Mouse (Mus musculus): ENCODE measurements around the gene Med17. TPM values are rescaled to one million over a fixed set of nuclear protein-coding genes. Genes with fewer than 3 reads are reported as not detected.

Med17 gene
- polyA plus RNA-seq, 1 experiment, result not detected

DNA sequence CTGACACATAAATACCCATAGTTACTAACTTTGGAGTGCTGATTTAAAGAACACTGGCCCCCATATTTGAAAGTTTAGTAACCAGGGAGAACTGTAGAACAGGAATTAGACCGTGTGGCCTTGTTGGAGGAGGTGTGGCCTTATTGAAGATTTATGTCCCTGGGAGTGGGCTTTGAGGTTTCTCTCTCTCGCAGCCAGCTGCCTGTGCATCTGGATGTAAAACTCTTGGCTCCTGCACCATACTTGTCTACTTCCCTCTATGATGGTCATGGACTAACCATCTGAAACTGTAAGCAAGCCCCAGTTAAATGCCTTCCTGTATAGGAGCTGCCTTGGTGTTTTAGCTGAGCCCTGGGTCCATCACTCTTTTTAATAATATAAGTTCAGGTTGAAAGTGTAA lies 18.7 kb upstream of the Med17 start:
- H3K4me1 ChIP-seq (ENCODE audit: control insufficient read depth, insufficient read depth, low read length), result peaks cover 4% of the 10 kb centered on the region; the same call in 1 of the 2 replicates
- H3K4me3 ChIP-seq (ENCODE audit: insufficient read depth, low read depth, low read length), result no peak overlapping the region
- 71% methylated on average over 2 of the region's 2 CpGs for WGBS
- H3K27ac ChIP-seq (ENCODE audit: insufficient read depth, low read depth, low read length), result no peak overlapping the region
- TF ChIP-seq CTCF (IDR thresholded peaks at IDR 0.05; ENCODE audit: insufficient read depth, low read depth, low read length), result no peak
- no peak for TF ChIP-seq POLR2A (IDR thresholded peaks at IDR 0.05; ENCODE audit: insufficient read depth, low read depth, low read length)

DNA sequence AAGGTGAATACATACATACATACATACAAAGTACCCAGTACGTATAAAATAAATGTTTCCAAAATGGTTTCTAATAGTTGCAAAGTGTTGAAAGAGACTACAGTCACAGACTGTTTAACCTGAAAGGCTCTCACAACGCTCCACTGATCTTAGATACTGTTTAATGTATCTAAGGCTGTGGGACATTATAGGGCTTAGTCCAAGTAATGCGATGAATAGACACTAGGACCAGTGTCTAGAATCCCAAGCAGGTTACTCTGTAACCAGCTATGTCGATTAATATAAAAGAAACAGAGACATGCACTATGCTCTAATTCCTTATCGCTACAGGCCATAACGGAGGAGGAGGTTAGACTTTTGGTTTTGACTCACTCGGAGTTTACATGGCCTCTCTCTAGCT lies 17.4 kb upstream of the Med17 start:
- 80% methylated on average over 7 of the region's 7 CpGs for WGBS
- TF ChIP-seq POLR2A (IDR thresholded peaks at IDR 0.05; ENCODE audit: insufficient read depth, low read depth, low read length) (no peak), CTCF (IDR thresholded peaks at IDR 0.05; ENCODE audit: insufficient read depth, low read depth, low read length) (no peak)
- H3K4me1 ChIP-seq (ENCODE audit: control insufficient read depth, insufficient read depth, low read length), result peaks cover 4% of the 10 kb centered on the region; the same call in 1 of the 2 replicates

DNA sequence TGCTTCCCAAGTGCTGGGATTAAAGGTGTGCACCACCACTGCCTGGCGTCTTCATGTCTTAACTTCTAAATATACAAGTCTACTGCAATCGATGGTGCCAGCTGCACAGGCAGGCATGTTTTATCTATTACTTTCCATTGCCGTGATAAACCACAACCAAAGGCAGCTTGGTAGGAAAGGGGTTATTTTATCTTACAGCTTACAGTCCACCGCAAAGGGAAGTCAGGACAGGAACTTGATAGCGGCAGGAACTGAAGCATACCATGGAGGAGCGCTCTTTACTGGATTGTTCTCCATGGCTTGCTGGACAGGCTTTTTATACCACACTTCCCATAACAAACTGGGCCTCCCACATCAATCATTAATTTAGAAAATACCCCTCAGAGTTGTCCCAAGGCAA lies 9.5 kb upstream of the Med17 start:
- WGBS, result 92% methylated on average over 6 of the region's 6 CpGs
- no peak for TF ChIP-seq CTCF (IDR thresholded peaks at IDR 0.05; ENCODE audit: insufficient read depth, low read depth, low read length)
- no peak for TF ChIP-seq POLR2A (IDR thresholded peaks at IDR 0.05; ENCODE audit: insufficient read depth, low read depth, low read length)
- no peaks in the 10 kb centered on the region for H3K4me1 ChIP-seq (ENCODE audit: control insufficient read depth, insufficient read depth, low read length)
- no peak overlapping the region for H3K27ac ChIP-seq (ENCODE audit: insufficient read depth, low read depth, low read length)
- no peak overlapping the region for H3K4me3 ChIP-seq (ENCODE audit: insufficient read depth, low read depth, low read length)

More for the DNA sequence above, 17.4 kb upstream of the Med17 start:
- no peak overlapping the region for H3K27ac ChIP-seq (ENCODE audit: insufficient read depth, low read depth, low read length)
- H3K4me3 ChIP-seq (ENCODE audit: insufficient read depth, low read depth, low read length), result no peak overlapping the region

DNA sequence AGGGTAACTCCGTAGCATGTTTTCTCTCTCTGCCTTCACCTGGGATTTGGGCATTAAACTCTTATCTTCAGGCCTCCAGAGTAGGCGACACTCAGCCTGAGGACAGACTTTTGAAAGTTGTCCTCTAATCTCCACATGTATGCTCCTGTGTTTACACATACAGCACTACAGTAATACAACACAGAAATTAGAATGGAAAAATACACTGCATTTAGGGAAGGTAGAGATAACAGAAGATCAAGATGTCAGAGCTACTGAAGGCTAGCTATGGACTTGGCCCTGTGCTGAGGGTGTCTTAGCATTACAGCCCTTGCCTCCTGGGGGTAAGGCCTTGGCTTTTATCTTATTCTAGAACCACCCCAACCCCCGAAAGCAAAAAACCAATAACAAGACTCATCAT lies 8.7 kb upstream of the Med17 start:
- WGBS, result 98% methylated on average over 3 of the region's 3 CpGs
- no peak overlapping the region for H3K4me3 ChIP-seq (ENCODE audit: insufficient read depth, low read depth, low read length)

DNA sequence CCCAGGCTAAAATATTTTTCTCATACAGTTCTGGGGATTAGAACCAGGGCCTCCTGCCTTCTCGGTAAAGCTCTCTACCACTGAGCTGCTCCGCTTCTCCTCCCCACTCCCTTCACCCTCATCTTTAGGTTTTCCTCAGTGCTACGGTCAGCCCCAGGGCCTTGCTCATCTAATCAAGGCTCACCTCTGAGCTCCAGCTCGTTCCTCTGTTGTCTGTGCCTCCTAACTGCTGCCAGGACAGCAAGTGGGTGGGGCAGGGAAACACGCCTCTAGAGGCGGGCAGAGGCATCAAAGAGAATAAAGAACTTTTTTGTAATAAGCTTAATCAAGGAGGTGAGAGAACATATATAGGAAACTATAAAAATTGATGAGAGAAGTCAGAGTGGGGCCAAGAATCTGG lies 8.1 kb upstream of the Med17 start:
- Histone ChIP-seq H3K4me3 (ENCODE audit: insufficient read depth, low read depth, low read length) (no peak overlapping the region), H3K27ac (ENCODE audit: insufficient read depth, low read depth, low read length) (no peak overlapping the region), H3K4me1 (ENCODE audit: control insufficient read depth, insufficient read depth, low read length) (no peaks in the 10 kb centered on the region)
- WGBS, result 54% methylated on average over 6 of the region's 6 CpGs
- TF ChIP-seq CTCF (IDR thresholded peaks at IDR 0.05; ENCODE audit: insufficient read depth, low read depth, low read length) (no peak), POLR2A (IDR thresholded peaks at IDR 0.05; ENCODE audit: insufficient read depth, low read depth, low read length) (no peak)

More for the DNA sequence above, 8.7 kb upstream of the Med17 start:
- no peak overlapping the region for H3K27ac ChIP-seq (ENCODE audit: insufficient read depth, low read depth, low read length)
- no peak for TF ChIP-seq CTCF (IDR thresholded peaks at IDR 0.05; ENCODE audit: insufficient read depth, low read depth, low read length)
- TF ChIP-seq POLR2A (IDR thresholded peaks at IDR 0.05; ENCODE audit: insufficient read depth, low read depth, low read length), result no peak
- H3K4me1 ChIP-seq (ENCODE audit: control insufficient read depth, insufficient read depth, low read length), result no peaks in the 10 kb centered on the region

DNA sequence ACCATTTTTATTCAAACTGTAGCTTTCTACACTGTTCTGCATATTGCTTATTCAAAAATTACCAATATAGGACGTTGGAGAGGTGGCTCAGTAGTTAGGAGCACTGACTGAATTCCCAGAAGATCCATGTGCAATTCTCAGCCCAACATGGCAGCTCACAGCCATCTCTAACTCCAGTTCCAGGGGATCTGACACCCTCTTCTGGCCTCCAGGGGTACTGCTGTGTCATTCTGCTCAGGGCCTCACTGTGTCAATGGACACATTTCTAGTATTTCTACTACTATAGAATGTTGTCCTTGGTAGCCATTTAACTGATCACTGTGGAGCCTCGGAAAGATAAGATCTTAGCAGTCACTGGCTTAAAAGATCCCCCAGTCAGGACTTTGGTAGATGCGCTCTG lies 5.7 kb upstream of the Med17 start:
- no peak overlapping the region for H3K27ac ChIP-seq (ENCODE audit: insufficient read depth, low read depth, low read length)
- H3K4me3 ChIP-seq (ENCODE audit: insufficient read depth, low read depth, low read length), result no peak overlapping the region
- no peak for TF ChIP-seq POLR2A (IDR thresholded peaks at IDR 0.05; ENCODE audit: insufficient read depth, low read depth, low read length)
- TF ChIP-seq CTCF (IDR thresholded peaks at IDR 0.05; ENCODE audit: insufficient read depth, low read depth, low read length), result no peak
- 65% methylated on average over 3 of the region's 3 CpGs for WGBS
- no peaks in the 10 kb centered on the region for H3K4me1 ChIP-seq (ENCODE audit: control insufficient read depth, insufficient read depth, low read length)

DNA sequence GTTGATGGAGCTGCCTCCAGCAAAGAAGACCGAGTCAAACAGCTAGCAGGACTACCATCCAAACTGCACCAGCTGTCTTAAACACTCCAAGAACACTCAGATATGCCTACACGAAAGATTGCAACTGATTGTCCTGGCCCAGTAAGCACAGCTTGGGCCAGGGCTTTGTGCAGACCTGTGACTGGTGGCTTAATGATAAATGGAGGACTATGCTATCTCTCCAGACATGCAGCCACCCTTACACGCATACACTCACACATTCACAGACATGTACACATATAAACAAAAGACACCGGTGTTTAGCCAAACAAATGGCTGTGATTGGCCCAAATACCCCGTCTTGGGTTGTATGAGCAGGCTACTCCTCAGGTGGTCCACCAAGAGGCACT lies 754 bp upstream of the Med17 start:
- Histone ChIP-seq H3K4me3 (ENCODE audit: insufficient read depth, low read depth, low read length) (peak overlapping the region; percentile 86), H3K4me1 (ENCODE audit: control insufficient read depth, insufficient read depth, low read length) (no peaks in the 10 kb centered on the region), H3K27ac (ENCODE audit: insufficient read depth, low read depth, low read length) (no peak overlapping the region)
- WGBS, result 29% methylated on average over 5 of the region's 5 CpGs
- TF ChIP-seq POLR2A (IDR thresholded peaks at IDR 0.05; ENCODE audit: insufficient read depth, low read depth, low read length) (no peak), CTCF (IDR thresholded peaks at IDR 0.05; ENCODE audit: insufficient read depth, low read depth, low read length) (no peak)

DNA sequence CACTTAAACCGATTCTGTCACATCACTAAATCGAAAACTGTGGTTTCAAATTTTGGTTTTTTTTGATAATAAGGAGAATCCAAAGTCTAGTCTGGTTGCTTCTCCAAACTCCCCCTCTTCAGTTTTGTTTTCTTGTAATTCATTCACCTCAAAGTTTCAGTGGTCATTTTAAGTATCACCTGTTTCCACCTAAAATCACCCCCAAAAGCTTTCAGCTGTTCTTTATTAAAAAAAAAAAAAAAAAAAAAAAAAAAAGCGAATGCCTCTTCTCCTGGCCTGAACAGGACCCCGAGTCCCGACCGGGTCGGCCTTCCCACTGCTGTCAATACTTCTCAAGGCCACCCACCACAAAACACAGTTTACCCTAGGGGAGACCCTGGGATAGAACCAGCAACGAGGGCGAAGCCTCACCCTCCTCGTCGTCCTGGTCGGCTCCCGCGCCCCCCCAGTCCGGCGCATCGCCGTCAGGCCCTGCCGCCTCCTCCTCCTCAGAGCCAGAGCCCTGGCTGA lies 537 bp downstream of the Med17 start:
- TF ChIP-seq CTCF (IDR thresholded peaks at IDR 0.05; ENCODE audit: insufficient read depth, low read depth, low read length), result no peak

DNA sequence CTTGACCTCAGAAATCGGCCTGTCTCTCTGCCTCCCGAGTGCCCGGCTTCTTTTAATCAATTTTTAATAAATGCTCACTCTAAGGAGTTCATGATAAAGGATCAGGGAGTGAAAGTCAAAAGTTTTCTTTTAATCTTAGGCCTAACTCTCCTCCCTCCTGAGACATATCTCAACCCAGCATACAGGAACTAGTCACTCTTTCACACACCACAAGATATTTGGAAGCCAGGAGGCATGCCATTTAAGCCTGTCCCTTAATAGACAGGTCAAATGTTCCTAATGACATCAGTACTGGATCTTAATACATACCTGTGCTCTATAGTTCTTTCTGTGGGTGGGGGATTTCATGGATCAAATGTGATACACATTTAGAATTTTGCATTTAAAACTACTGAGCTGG lies 1.4 kb downstream of the Med17 start:
- no peak overlapping the region for H3K4me3 ChIP-seq (ENCODE audit: insufficient read depth, low read depth, low read length)
- no peak overlapping the region for H3K27ac ChIP-seq (ENCODE audit: insufficient read depth, low read depth, low read length)
- TF ChIP-seq POLR2A (IDR thresholded peaks at IDR 0.05; ENCODE audit: insufficient read depth, low read depth, low read length) (no peak), CTCF (IDR thresholded peaks at IDR 0.05; ENCODE audit: insufficient read depth, low read depth, low read length) (no peak)
- no peaks in the 10 kb centered on the region for H3K4me1 ChIP-seq (ENCODE audit: control insufficient read depth, insufficient read depth, low read length)
- WGBS, result 90% methylated on average over 3 of the region's 3 CpGs

More for the DNA sequence above, 537 bp downstream of the Med17 start:
- WGBS, result 8% methylated on average over 19 of the region's 19 CpGs
- Histone ChIP-seq H3K27ac (ENCODE audit: insufficient read depth, low read depth, low read length) (peak overlapping the region; percentile 63; the same call in 1 of the 2 replicates), H3K4me3 (ENCODE audit: insufficient read depth, low read depth, low read length) (peak overlapping the region; percentile 86), H3K4me1 (ENCODE audit: control insufficient read depth, insufficient read depth, low read length) (no peaks in the 10 kb centered on the region)

DNA sequence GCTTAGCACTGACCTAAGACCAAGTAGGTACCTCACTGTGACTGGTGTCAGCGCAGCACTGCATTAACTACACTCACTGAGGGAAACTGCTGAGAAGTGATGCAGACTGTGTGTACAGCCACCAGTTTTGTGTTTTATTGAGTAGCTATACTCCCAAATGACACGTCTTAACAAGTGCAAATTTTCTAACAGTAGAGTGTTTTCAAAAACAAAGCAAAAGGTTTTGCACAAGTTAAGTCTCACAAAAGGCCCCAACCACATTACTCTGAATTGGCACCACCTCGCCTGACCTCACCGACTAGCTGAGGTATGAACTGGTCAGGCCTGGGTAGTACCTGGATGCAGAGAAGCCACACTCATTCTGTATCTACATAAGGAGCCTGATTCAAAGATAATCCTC lies 2.9 kb downstream of the Med17 start:
- H3K27ac ChIP-seq (ENCODE audit: insufficient read depth, low read depth, low read length), result no peak overlapping the region
- 84% methylated on average over 4 of the region's 4 CpGs for whole genome bisulfite sequencing

More for the DNA sequence above, 2.9 kb downstream of the Med17 start:
- no peaks in the 10 kb centered on the region for H3K4me1 ChIP-seq (ENCODE audit: control insufficient read depth, insufficient read depth, low read length)
- TF ChIP-seq POLR2A (IDR thresholded peaks at IDR 0.05; ENCODE audit: insufficient read depth, low read depth, low read length) (no peak), CTCF (IDR thresholded peaks at IDR 0.05; ENCODE audit: insufficient read depth, low read depth, low read length) (no peak)
- no peak overlapping the region for H3K4me3 ChIP-seq (ENCODE audit: insufficient read depth, low read depth, low read length)
